Mouse (Mus musculus) hindbrain, embryonic 12.5 days (tissue): Measurements from ENCODE around the gene Slc9a2. TPM values are rescaled to one million over a fixed set of nuclear protein-coding genes. Genes with fewer than 3 reads are reported as not detected.

Experiments
- ATAC-seq: fragments of 200-750 bp; cut with Nextera tagmentation; 2 replicates; pipeline ENCODE4 v1.8.0; 2017; ENCODE audit warnings: moderate TSS enrichment; ENCODE audit not compliant: low FRiP score
- H3K27ac ChIP-seq: fragments of 300-500 bp; sonication (generic); 2 replicates; pipeline ENCODE4 v1.5.1; 2016; ENCODE audit warnings: mild to moderate bottlenecking
- H3K27me3 ChIP-seq: fragments of 300-500 bp; sonication (generic); 2 replicates; pipeline ENCODE4 v1.6.1; 2016; ENCODE audit warnings: mild to moderate bottlenecking
- H3K36me3 ChIP-seq: fragments of 300-500 bp; sonication (generic); 2 replicates; pipeline ENCODE4 v1.6.1; 2016; ENCODE audit warnings: mild to moderate bottlenecking
- H3K4me1 ChIP-seq: fragments of 300-500 bp; sonication (generic); 2 replicates; pipeline ENCODE4 v1.6.1; 2016
- H3K4me2 ChIP-seq: fragments of 300-500 bp; sonication (generic); replicated peaks from 2 replicates; pipeline ENCODE4 v1.6.1; 2016; ENCODE audit warnings: mild to moderate bottlenecking
- H3K4me3 ChIP-seq: fragments of 300-500 bp; sonication (generic); 2 replicates; pipeline ENCODE4 v1.5.1; 2016; ENCODE audit warnings: mild to moderate bottlenecking
- H3K9ac ChIP-seq: fragments of 300-500 bp; sonication (generic); 2 replicates; pipeline ENCODE4 v1.6.1; 2016; ENCODE audit warnings: mild to moderate bottlenecking, moderate library complexity
- H3K9me3 ChIP-seq: fragments of 300-500 bp; sonication (generic); replicated peaks from 2 replicates; pipeline ENCODE4 v1.6.1; 2016; ENCODE audit warnings: mild to moderate bottlenecking
- WGBS: fragments of 180-500 bp; shearing (Covaris S2); methylation state at CpG from one replicate; pipeline ENCODE4 v1.1.7; 2016; 5-methylcytosine and 5-hydroxymethylcytosine counted together
- polyA plus RNA-seq: library from polyadenylated mRNA; unstranded; fragments of >200 nt; fragmentation: Nextera tagmentation; extraction: Ambion mirVana; gene quantifications from 2 replicates; pipeline ENCODE4 v1.2.1, GENCODE M21; 2016

Slc9a2 gene
- polyA plus RNA-seq, 1 experiment from 2014 or later = 0.13 TPM

DNA sequence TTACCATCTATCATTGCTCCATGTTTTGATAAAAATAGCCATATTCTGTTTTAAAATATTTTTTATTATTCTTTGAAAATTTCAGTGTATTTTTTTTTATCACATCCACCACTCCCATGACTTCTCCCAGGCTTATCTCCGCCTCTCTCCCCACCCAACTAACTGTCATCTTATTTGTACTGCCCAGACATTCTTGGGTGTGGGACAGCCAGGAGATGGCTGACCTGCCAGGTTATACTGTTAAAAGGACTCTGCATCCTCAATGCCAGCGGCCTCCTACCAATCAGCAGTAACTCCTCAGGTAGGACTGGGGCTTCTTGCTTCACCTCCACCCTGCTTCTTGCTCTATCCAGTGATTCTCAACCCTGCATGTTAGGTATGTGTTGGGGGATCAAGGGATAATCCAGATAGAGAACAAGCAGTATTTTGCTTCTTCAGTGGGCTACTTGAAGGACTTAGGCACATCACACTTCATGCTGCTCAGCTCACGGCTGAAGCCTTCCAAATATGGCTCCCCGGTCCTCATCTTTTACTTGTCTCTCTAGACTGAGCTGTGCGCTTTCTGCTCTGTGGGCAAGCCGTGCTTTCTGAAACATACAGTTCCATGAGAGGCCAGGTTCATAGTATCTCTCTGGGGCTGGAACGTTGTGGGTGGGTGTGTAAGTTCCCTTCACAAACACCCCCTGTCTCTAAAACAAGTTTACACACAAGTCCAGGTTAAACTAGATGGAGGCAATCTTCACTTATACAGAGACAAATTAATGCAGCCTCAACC lies 91.0 kb downstream of the Slc9a2 start:
- Histone ChIP-seq H3K4me1 (no peaks in the 10 kb centered on the region), H3K4me3 (no peak overlapping the region), H3K9me3 (no peaks in the 10 kb centered on the region), H3K9ac (no peak overlapping the region), H3K27me3 (no peaks in the 10 kb centered on the region), H3K4me2 (no peak overlapping the region), H3K36me3 (peaks cover 7% of the 10 kb centered on the region), H3K27ac (no peak overlapping the region)
- no peak for ATAC-seq
- WGBS = 89% methylated on average over 7 of the region's 7 CpGs

GRCm38 (mm10) chr1:40773234-40773633 lies 92.9 kb downstream of the Slc9a2 start:
- WGBS = 91% methylated on average over 5 of the region's 5 CpGs

GRCm38 (mm10) chr1:40774040-40774439 lies 93.7 kb downstream of the Slc9a2 start:
- H3K4me2 ChIP-seq = no peak overlapping the region
- no peak overlapping the region for H3K9ac ChIP-seq
- no peak overlapping the region for H3K4me3 ChIP-seq
- peaks cover 14% of the 10 kb centered on the region for H3K36me3 ChIP-seq
- no peak for ATAC-seq
- 93% methylated on average over 10 of the region's 10 CpGs for WGBS
- H3K4me1 ChIP-seq = no peaks in the 10 kb centered on the region
- peaks cover 7% of the 10 kb centered on the region; the same call in 1 of the 2 replicates for H3K9me3 ChIP-seq
- H3K27ac ChIP-seq = no peak overlapping the region
- no peaks in the 10 kb centered on the region for H3K27me3 ChIP-seq

More at GRCm38 (mm10) chr1:40773234-40773633, 92.9 kb downstream of the Slc9a2 start:
- Histone ChIP-seq H3K27me3 (no peaks in the 10 kb centered on the region), H3K9me3 (no peaks in the 10 kb centered on the region), H3K36me3 (peaks cover 7% of the 10 kb centered on the region), H3K4me1 (no peaks in the 10 kb centered on the region), H3K4me2 (no peak overlapping the region), H3K27ac (no peak overlapping the region), H3K4me3 (no peak overlapping the region), H3K9ac (no peak overlapping the region)
- no peak for ATAC-seq

- 69% methylated on average over 2 of the region's 2 CpGs for WGBS
- peaks cover 31% of the 10 kb centered on the region for H3K36me3 ChIP-seq
- ATAC-seq = no peak
Measured at GRCm38 (mm10) chr1:40776102-40776501, 95.7 kb downstream of the Slc9a2 start.

DNA sequence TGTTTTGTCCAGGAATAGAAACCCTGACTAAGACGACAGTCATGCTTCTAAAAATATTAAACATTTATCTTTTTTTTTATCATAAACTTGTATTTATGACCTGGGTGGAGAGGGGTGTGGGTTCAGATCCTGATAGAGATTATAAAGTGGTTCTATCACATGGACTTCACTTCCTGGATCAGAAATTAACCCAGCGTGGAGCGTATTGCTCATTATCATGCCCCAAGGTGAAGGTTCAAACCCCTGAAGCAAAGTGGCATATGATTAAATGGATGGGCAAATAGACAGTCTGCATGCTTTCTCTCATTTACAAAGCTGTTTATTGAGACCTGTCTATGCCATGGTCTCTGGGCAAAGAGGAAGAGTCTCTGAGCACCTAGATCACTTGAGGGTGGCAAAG lies 96.4 kb downstream of the Slc9a2 start:
- Histone ChIP-seq H3K9ac (no peak overlapping the region), H3K9me3 (peaks cover 7% of the 10 kb centered on the region), H3K4me2 (no peak overlapping the region), H3K4me3 (no peak overlapping the region), H3K27ac (no peak overlapping the region), H3K36me3 (peaks cover 31% of the 10 kb centered on the region), H3K4me1 (no peaks in the 10 kb centered on the region), H3K27me3 (no peaks in the 10 kb centered on the region)
- no peak for ATAC-seq
- WGBS = 91% methylated on average over 3 of the region's 3 CpGs

More at GRCm38 (mm10) chr1:40776102-40776501, 95.7 kb downstream of the Slc9a2 start:
- Histone ChIP-seq H3K27me3 (no peaks in the 10 kb centered on the region), H3K27ac (no peak overlapping the region), H3K4me2 (no peak overlapping the region), H3K4me3 (no peak overlapping the region), H3K9me3 (peaks cover 7% of the 10 kb centered on the region), H3K9ac (no peak overlapping the region), H3K4me1 (no peaks in the 10 kb centered on the region)

DNA sequence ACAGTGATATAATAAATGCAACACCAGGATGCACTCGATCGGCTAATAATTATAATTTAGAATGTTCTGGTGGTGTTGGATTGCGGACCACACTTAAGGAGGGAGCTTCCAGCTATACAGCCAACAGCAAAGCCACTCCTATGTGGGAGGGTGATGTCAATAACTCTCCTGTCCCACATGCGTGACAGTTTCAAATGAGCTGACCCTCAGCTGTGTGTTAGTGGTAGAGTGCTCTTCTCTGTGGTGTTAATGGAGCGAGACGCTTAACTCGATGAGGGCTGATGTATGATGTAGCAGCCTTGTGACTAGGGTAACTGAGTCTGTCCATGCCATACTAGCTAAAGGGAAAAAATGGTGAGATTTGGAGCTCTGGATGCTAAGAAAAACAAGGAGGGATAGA lies 103.1 kb downstream of the Slc9a2 start:
- Histone ChIP-seq H3K9me3 (peaks cover 6% of the 10 kb centered on the region), H3K36me3 (peaks cover 23% of the 10 kb centered on the region; the same call in 1 of the 2 replicates), H3K4me2 (no peak overlapping the region), H3K27me3 (no peaks in the 10 kb centered on the region), H3K9ac (no peak overlapping the region), H3K4me3 (no peak overlapping the region), H3K4me1 (no peaks in the 10 kb centered on the region), H3K27ac (no peak overlapping the region)
- no peak for ATAC-seq
- 88% methylated on average over 7 of the region's 7 CpGs for WGBS

GRCm38 (mm10) chr1:40784306-40784705 lies 103.9 kb downstream of the Slc9a2 start:
- Histone ChIP-seq H3K27me3 (no peaks in the 10 kb centered on the region), H3K9ac (no peak overlapping the region), H3K9me3 (no peaks in the 10 kb centered on the region; the same call in 1 of the 2 replicates), H3K4me2 (no peak overlapping the region), H3K36me3 (peaks cover 14% of the 10 kb centered on the region; the same call in 1 of the 2 replicates), H3K4me1 (no peaks in the 10 kb centered on the region), H3K4me3 (no peak overlapping the region), H3K27ac (no peak overlapping the region)
- ATAC-seq = no peak
- 93% methylated on average over 9 of the region's 9 CpGs for WGBS

DNA sequence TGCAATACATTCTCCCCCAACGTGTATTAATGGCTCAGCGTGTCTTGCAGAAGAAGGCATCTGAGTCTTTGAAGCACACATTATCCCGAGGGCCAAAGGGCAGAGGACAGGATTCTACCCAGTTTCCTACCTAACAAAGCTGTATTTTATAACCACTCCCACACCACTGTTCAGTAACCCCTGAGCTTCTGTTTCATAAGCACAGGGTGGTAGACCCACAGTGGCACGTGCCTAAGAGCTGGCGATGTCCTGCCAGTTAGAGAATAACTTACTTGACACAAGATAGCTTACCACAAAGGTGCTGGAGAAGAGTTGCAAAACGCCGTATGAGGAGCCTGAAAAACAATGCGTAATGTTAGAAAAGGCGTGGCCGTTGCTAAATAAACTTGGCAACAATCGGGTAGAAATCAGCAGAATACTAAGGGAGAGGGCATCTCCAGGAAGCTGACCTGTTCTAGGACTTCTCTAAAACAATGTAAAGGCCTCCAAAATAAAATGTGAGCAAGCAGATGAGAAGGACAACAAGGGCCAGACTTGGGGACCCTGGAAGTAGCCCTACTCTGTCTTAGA lies 105.6 kb downstream of the Slc9a2 start:
- 0 out of 2 replicates have a peak, but pooled peaks cover 2% of the 10 kb centered on the region for H3K4me1 ChIP-seq
- no peak for ATAC-seq
- H3K4me2 ChIP-seq = no peak overlapping the region
- H3K27me3 ChIP-seq = no peaks in the 10 kb centered on the region
- WGBS = 87% methylated on average over 11 of the region's 11 CpGs
- no peak overlapping the region for H3K4me3 ChIP-seq
- H3K27ac ChIP-seq = no peak overlapping the region
- no peaks in the 10 kb centered on the region for H3K36me3 ChIP-seq
- H3K9me3 ChIP-seq = no peaks in the 10 kb centered on the region
- no peak overlapping the region for H3K9ac ChIP-seq

- no peaks in the 10 kb centered on the region for H3K9me3 ChIP-seq
- H3K9ac ChIP-seq = no peak overlapping the region
Measured at GRCm38 (mm10) chr1:40788956-40789355, 108.6 kb downstream of the Slc9a2 start.

DNA sequence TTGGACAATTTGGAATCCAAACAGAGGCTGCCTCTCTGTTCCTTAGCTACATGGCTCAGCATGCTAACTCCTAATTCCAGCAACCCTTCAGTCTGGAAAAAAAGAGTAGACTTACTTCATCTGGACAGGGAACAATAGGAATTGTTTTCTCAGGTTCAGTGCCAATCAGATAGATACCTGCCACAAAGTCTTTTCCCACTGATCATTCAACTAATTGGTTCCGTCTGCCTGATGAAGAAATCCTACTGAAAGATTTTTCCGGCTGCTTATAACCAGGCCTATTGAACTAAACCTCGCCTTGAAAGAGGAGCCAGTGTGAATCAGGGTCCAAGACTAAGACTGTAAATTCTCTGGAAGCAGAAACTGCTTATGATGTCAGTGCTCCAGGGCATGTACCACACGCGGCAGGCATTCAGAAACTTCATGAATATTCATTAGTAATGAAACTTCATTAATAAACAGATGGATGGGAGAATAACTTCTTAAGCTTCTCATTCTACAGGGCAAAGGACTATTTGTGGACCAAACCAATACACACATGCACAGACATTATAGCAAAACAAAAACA lies 109.4 kb downstream of the Slc9a2 start:
- Histone ChIP-seq H3K9me3 (no peaks in the 10 kb centered on the region), H3K4me2 (peak overlapping the region; percentile 69), H3K9ac (no peak overlapping the region), H3K4me1 (0 out of 2 replicates have a peak, but pooled peaks cover 3% of the 10 kb centered on the region), H3K27ac (no peak overlapping the region), H3K27me3 (no peaks in the 10 kb centered on the region), H3K36me3 (no peaks in the 10 kb centered on the region), H3K4me3 (peak overlapping the region; percentile 58)
- ATAC-seq = peak; percentile 61
- 34% methylated on average over 5 of the region's 5 CpGs for WGBS

More at GRCm38 (mm10) chr1:40788956-40789355, 108.6 kb downstream of the Slc9a2 start:
- H3K36me3 ChIP-seq = no peaks in the 10 kb centered on the region
- H3K27ac ChIP-seq = no peak overlapping the region
- no peaks in the 10 kb centered on the region for H3K27me3 ChIP-seq
- WGBS = 83% methylated on average over 6 of the region's 6 CpGs
- no peak overlapping the region for H3K4me2 ChIP-seq
- no peak overlapping the region for H3K4me3 ChIP-seq
- no peak for ATAC-seq
- H3K4me1 ChIP-seq = 0 out of 2 replicates have a peak, but pooled peaks cover 3% of the 10 kb centered on the region

DNA sequence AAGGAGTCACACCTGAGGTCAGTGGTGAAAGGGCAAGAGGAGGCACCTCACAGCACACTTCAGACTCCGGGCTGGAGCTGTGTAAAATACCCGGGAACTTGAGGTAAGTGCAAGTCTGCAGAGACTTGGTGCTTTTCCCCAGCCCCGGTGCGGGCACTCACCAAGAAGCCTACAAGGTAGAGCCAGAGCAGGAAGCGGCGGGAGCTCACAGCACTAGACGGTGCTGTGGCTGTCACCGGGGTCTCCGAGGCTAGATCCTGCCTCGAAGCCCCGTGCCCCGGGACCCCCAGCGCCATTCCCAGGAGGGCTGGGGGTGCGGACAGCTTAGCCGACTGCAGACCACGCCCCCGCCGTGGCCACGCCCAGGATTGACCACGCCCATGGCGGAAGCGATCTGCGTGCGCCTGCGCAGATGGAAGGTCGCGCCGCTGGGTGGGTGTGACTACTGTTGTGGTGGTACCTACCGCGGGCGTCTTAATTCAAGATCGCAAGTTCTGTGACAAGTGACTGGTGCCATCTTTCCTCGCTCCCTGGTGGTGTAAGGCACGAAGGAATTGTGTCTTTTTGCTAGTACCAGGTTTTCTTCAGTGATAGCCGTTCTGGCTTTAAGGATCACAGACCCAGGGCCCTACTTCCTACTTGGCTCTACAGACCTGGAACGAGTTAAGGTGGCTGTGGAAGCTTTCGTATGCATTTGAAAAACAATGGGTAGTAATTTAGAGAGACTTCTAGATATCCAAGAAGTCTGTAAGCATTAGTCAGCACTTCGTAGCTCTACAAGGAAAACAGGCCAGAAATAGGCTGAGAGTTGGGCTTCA lies 110.2 kb downstream of the Slc9a2 start, which contains the start of gene Mfsd9:
Mfsd9 (minus strand) TSS at position 364 of the 818 bp plus-strand sequence.
- Histone ChIP-seq H3K27me3 (no peaks in the 10 kb centered on the region), H3K9ac (peak within 1 kb of the TSS; percentile 53), H3K9me3 (no peaks in the 10 kb centered on the region), H3K36me3 (no peaks in the 10 kb centered on the region), H3K4me1 (0 out of 2 replicates have a peak, but pooled peaks cover 3% of the 10 kb centered on the region), H3K4me3 (peak within 1 kb of the TSS; percentile 58), H3K4me2 (peak within 1 kb of the TSS; percentile 69), H3K27ac (no peak within 1 kb of the TSS)
- ATAC-seq = peak; percentile 90
- 5% methylated on average over 38 of the region's 38 CpGs for WGBS

- no peak overlapping the region for H3K4me3 ChIP-seq
- H3K27ac ChIP-seq = no peak overlapping the region
- no peak overlapping the region for H3K4me2 ChIP-seq
- 96% methylated on average over 1 of the region's 1 CpGs for WGBS
- H3K36me3 ChIP-seq = no peaks in the 10 kb centered on the region
- 0 out of 2 replicates have a peak, but pooled peaks cover 3% of the 10 kb centered on the region for H3K4me1 ChIP-seq
- no peaks in the 10 kb centered on the region for H3K27me3 ChIP-seq
- ATAC-seq = no peak
- H3K9me3 ChIP-seq = no peaks in the 10 kb centered on the region
- H3K9ac ChIP-seq = no peak overlapping the region
Measured at GRCm38 (mm10) chr1:40795508-40795907, 115.1 kb downstream of the Slc9a2 start.
